Mouse (Mus musculus) cerebellum, adult 2 months (tissue): ENCODE data around the gene Gmpr2.

Source experiments
- CTCF ChIP-seq: fragments of 200-500 bp; IDR thresholded peaks from 2 replicates; pipeline ENCODE4 v1.5.1; 2011; ENCODE audit warnings: low read depth, mild to moderate bottlenecking, control low read depth, low read length, moderate library complexity, borderline replicate concordance; ENCODE audit not compliant: insufficient read depth
- POLR2A ChIP-seq: fragments of 200-500 bp; IDR thresholded peaks from 2 replicates; pipeline ENCODE4 v1.6.1; 2011; ENCODE audit warnings: low read length, control low read depth, borderline replicate concordance; ENCODE audit not compliant: insufficient read depth

DNA sequence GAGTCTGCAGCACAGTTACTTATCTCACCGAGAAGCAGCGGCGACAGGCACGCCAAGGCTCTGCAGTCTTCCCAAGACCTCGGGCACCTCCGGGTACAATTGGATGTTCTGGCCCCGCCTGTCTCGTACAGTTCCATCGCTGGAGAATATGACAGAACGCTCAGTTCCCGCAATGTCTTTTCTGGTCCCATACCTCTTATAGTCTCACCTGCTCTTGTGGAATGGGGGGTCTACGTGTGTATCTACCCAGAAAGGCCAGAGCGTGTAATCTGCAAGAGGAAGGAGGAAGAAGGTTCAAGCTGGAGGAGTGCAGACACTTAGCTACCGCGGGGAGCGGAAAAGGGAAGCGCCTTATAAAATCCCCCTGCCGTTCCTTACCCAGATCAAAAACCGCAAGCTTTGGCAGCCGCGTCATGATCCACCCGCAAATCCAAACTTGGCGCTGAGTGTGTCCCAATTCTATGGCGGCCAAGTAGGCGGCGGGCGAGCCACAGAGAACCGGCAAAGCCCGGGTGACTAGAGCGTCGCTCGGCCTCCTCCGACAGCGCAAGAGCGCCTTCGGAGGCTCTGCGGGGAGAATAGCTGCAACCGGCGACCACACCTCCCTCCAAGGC lies 11.7 kb upstream of the Gmpr2 start, which contains the start of gene Mdp1:
- TF ChIP-seq POLR2A (peak; percentile 55; the same call in 1 of the 2 replicates), CTCF (peak; percentile 57)
